Mouse (Mus musculus): ENCODE results near the gene Nceh1.

DNA sequence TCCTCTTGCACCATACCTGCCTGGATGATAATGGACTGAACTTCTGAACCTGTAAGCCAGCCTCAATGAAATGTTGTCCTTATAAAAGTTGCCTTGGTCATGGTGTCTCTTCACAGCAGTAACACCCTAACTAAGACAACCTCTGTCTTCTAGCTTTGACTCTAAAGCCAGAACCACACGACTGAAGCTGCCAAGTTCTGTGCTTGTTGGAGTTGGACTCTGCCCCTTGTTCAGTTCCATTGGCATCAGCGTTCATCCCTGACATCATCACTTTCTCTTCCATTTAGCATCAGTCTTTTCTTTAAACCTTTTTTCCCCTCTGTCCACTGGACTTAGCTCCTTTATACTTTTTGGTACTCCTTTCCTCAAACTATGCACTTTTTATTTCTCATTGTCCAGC is 63.4 kb downstream of the Nceh1 start:
- TF ChIP-seq CTCF (IDR thresholded peaks at IDR 0.05; ENCODE audit: extremely low read depth, insufficient read length, insufficient replicate concordance, low read depth, low read length): no peak
- TF ChIP-seq POLR2A (IDR thresholded peaks at IDR 0.05; ENCODE audit: low read depth, low read length): no peak

Measured in small intestine, adult 2 months (tissue).